Mouse (Mus musculus) stomach, postnatal 0 days (tissue): ENCODE measurements around the gene Krtap28-13.

ENCODE experiments used
- CTCF ChIP-seq: IDR thresholded peaks from 2 replicates; pipeline ENCODE4 v1.5.1; 2016; ENCODE audit warnings: antibody characterized with exemption, low read depth, mild to moderate bottlenecking, moderate library complexity
- EP300 ChIP-seq: optimal IDR thresholded peaks from 2 replicates; pipeline ENCODE3; 2016; ENCODE audit warnings: antibody characterized with exemption

DNA sequence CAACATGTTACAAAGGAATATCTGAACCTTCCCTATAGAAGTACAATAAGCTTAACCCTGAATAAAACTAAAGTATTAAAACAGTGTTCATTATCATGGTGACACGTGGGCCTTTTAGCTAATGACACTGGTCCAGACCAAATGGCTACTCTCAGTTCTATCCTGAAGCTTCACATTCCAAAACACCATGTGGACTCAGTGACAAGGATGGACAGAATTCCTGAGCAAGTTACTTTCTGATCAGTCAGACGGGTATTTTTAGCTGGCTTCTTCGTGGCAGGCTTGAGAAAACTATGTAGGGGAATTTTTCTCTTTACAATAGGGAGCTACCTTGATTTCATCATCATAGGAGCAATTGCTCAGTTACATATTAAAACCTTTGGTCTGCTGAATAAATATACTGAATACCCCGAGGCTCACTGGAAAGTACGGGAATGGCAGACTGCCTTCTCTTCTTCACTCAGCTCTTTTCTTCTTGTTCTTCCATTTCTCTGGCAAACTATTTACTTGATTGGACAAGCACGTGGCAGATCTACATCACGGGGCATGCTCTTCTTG is 38.9 kb downstream of the Krtap28-13 start:
- TF ChIP-seq CTCF: no peak
- no peak for TF ChIP-seq EP300
